Mouse (Mus musculus) hindbrain, postnatal 0 days (tissue): Measurements from ENCODE around the gene Zmym2. TPM values are rescaled to one million over a fixed set of nuclear protein-coding genes. Genes with fewer than 3 reads are reported as not detected.

Experiments
- ATAC-seq: fragments of 200-750 bp; cut with Nextera tagmentation; 2 replicates; pipeline ENCODE4 v1.8.0; 2017; ENCODE audit warnings: mild to moderate bottlenecking, moderate TSS enrichment, moderate library complexity
- DNase-seq: peaks from one replicate; pipeline ENCODE4 v3.0.0-alpha.2; 2015; ENCODE audit warnings: low spot score
- H3K27ac ChIP-seq: fragments of 300-500 bp; sonication (generic); 2 replicates; pipeline ENCODE4 v1.5.1; 2014; ENCODE audit warnings: mild to moderate bottlenecking
- H3K27me3 ChIP-seq: fragments of 300-500 bp; sonication (generic); 2 replicates; pipeline ENCODE4 v1.6.1; 2014; ENCODE audit warnings: low read length, mixed read lengths; ENCODE audit not compliant: insufficient read depth
- H3K36me3 ChIP-seq: fragments of 300-500 bp; sonication (generic); 2 replicates; pipeline ENCODE4 v1.6.1; 2014; ENCODE audit warnings: low read length, mixed read lengths; ENCODE audit not compliant: insufficient read depth
- H3K4me1 ChIP-seq: fragments of 300-500 bp; sonication (generic); 2 replicates; pipeline ENCODE4 v1.6.1; 2014; ENCODE audit warnings: antibody characterized with exemption, low read length, mixed read lengths; ENCODE audit not compliant: insufficient read depth
- H3K4me2 ChIP-seq: fragments of 300-500 bp; sonication (generic); 2 replicates; pipeline ENCODE4 v1.6.1; 2014; ENCODE audit warnings: low read depth, mild to moderate bottlenecking, low read length, moderate library complexity, mixed read lengths
- H3K4me3 ChIP-seq: fragments of 300-500 bp; sonication (generic); 2 replicates; pipeline ENCODE4 v1.5.1; 2014; ENCODE audit warnings: low read length
- H3K9ac ChIP-seq: fragments of 300-500 bp; sonication (generic); replicated peaks from 2 replicates; pipeline ENCODE4 v1.6.1; 2014; ENCODE audit warnings: mild to moderate bottlenecking, low read length, moderate library complexity, mixed read lengths
- H3K9me3 ChIP-seq: fragments of 300-500 bp; sonication (generic); 2 replicates; pipeline ENCODE4 v1.6.1; 2016; ENCODE audit warnings: low read length, mixed read lengths
- CTCF ChIP-seq: IDR thresholded peaks from 2 replicates; pipeline ENCODE4 v1.5.1; 2016; ENCODE audit warnings: antibody characterized with exemption, control low read depth, low read depth
- WGBS: fragments of 180-500 bp; shearing (Covaris S2); extraction: QIAGEN DNeasy Blood & Tissue Kit; methylation state at CpG from one replicate; pipeline ENCODE4 v1.1.7; 2014; 5-methylcytosine and 5-hydroxymethylcytosine counted together
- polyA plus RNA-seq: library from polyadenylated mRNA; unstranded; fragments of >200 nt; fragmentation: Nextera tagmentation; extraction: Ambion mirVana; gene quantifications from 2 replicates; pipeline ENCODE4 v1.2.1, GENCODE M21; 2015
- total RNA-seq: library from RNA; depleted of rRNA; stranded (reverse); fragments of >200 nt; gene quantifications from 2 replicates; pipeline ENCODE4 v1.2.3, GENCODE M21; 2014

The Zmym2 gene
- total and polyA plus RNA-seq, 2 experiments from 2014 or later = 28.5 to 37.1 TPM

DNA sequence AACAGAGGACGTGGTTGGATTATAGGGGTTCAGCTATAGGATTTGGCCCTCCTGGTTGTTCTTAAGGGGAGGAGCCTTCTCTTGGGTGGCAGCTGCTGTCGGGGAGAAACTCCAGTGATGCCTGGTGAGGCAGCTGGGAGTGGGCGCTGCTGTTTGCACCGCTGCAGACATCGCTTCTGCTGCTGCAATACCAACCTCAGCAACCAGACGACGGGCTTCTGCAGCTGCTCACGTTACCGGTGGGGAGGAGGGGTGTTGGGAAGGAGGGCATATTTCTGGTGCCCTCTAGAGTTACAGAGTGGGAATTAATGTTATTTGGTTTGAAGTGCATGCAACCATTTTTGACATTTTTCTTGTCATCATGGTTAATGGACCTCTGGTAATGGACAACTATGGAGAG, 1.4 kb downstream of the Zmym2 start:
- DNase-seq (peak; percentile 89), ATAC-seq (peak; percentile 16; the same call in 1 of the 2 replicates)
- TF ChIP-seq CTCF = peak; percentile 90
- no peaks in the 10 kb centered on the region for H3K27me3 ChIP-seq
- peak overlapping the region; percentile 99 for H3K27ac ChIP-seq
- peak overlapping the region; percentile 87 for H3K9ac ChIP-seq
- peaks cover 8% of the 10 kb centered on the region for H3K4me1 ChIP-seq
- peaks cover 4% of the 10 kb centered on the region; the same call in 1 of the 2 replicates for H3K36me3 ChIP-seq
- peak overlapping the region; percentile 69 for H3K4me3 ChIP-seq
- no peaks in the 10 kb centered on the region for H3K9me3 ChIP-seq
- WGBS = 0% methylated on average over 9 of the region's 9 CpGs
- H3K4me2 ChIP-seq = peak overlapping the region; percentile 64

DNA sequence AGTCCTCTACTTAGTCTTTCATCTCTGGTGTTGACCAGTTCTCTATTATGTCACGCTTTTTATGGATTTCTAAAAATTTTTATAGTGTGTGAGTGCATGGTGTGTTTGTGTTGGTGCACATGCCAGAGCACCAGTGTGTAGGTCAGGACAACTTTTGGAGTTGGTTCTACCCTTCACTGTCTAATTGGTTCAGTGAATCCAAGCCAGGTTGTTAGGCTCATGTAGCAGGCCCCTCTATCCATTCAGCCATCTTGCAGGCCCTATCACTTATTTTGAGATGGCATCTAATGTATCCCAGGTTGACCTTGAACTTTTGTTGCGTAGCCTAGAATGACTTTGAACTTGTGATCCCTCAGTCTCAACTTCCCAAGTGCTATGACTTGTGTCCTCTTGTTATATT, 2.0 kb downstream of the Zmym2 start:
- H3K9ac ChIP-seq = no peak overlapping the region

DNA sequence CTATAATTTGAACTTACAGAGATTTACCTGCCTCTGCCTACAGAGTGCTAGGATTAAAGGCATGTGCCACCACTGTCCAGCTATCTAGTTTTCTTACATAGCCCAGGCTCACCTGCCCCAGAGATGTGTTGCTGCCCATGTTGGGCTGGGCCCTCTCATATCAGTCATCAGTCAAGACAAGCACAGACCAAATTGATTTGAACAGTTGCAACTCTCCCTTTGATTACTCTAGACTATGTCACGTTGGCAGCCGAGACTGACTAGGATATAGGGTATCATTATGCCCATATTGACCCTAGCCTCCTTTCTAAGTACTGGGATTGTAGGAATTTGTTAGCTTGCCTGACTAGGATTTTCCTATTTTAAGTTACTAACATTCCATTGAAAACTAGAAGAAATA, 8.0 kb downstream of the Zmym2 start:
- no peak for TF ChIP-seq CTCF
- 86% methylated on average over 2 of the region's 2 CpGs for WGBS
- no peaks in the 10 kb centered on the region for H3K9me3 ChIP-seq

More for the DNA sequence above, 2.0 kb downstream of the Zmym2 start:
- Histone ChIP-seq H3K36me3 (peaks cover 4% of the 10 kb centered on the region; the same call in 1 of the 2 replicates), H3K4me2 (peak overlapping the region; percentile 64), H3K27ac (no peak overlapping the region), H3K4me3 (peak overlapping the region; percentile 69), H3K4me1 (peaks cover 8% of the 10 kb centered on the region), H3K9me3 (no peaks in the 10 kb centered on the region), H3K27me3 (no peaks in the 10 kb centered on the region)
- no peak for DNase-seq
- no peak for ATAC-seq
- WGBS = 72% methylated on average over 2 of the region's 2 CpGs
- TF ChIP-seq CTCF = no peak

DNA sequence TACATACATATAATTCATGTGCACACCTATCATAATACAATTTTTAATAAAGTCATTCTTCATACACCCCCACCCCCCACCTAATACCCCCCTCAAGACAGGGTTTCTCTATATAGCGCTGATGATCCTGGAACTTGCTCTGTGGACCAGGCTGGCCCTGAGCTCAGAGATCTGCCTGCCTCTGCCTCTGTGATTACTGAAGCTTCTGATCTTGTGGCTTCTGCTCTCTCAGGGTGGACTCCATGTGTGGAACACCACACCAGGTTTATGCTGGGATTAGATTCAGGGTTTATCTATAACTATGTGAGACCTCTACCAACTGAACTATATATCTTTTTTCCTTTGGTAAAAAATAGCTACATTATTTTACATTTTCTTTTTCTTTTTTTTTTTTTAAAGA, 10.1 kb downstream of the Zmym2 start:
- Histone ChIP-seq H3K4me2 (no peak overlapping the region), H3K27ac (no peak overlapping the region), H3K4me1 (no peaks in the 10 kb centered on the region), H3K9me3 (no peaks in the 10 kb centered on the region), H3K9ac (no peak overlapping the region), H3K27me3 (no peaks in the 10 kb centered on the region), H3K4me3 (no peak overlapping the region), H3K36me3 (no peaks in the 10 kb centered on the region)
- TF ChIP-seq CTCF = no peak
- 100% methylated on average over 1 of the region's 1 CpGs for WGBS
- no peak for DNase-seq
- no peak for ATAC-seq

More for the DNA sequence above, 8.0 kb downstream of the Zmym2 start:
- Histone ChIP-seq H3K27me3 (no peaks in the 10 kb centered on the region), H3K4me2 (no peak overlapping the region), H3K36me3 (peaks cover 4% of the 10 kb centered on the region; the same call in 1 of the 2 replicates), H3K4me3 (no peak overlapping the region), H3K9ac (no peak overlapping the region), H3K27ac (no peak overlapping the region), H3K4me1 (no peaks in the 10 kb centered on the region)
- DNase-seq (no peak), ATAC-seq (no peak)

DNA sequence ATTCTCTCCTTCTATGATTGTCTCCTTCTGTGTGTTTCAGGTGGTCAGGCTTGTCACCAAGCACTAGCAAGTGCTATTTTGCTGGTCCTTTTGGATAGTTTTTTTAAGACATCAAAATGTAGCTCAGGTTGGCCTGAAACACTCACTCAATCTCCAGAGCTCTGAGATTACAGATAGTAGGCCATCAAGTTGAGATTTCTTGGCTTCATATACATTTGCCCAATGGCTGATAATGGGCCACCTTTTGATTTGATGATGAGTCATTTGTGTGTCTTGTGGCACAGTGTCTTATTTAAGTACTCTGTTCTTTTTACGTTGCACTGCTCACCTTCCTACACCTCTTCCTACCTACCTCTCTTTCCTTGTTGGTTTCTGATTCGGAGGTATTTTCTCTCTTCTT, 11.0 kb downstream of the Zmym2 start:
- H3K9ac ChIP-seq = no peak overlapping the region
- no peak for TF ChIP-seq CTCF
- DNase-seq (no peak), ATAC-seq (no peak)
- H3K36me3 ChIP-seq = no peaks in the 10 kb centered on the region
- H3K4me1 ChIP-seq = no peaks in the 10 kb centered on the region
- WGBS = 94% methylated on average over 2 of the region's 2 CpGs
- no peak overlapping the region for H3K4me2 ChIP-seq
- H3K9me3 ChIP-seq = no peaks in the 10 kb centered on the region
- no peaks in the 10 kb centered on the region for H3K27me3 ChIP-seq
- no peak overlapping the region for H3K27ac ChIP-seq
- no peak overlapping the region for H3K4me3 ChIP-seq

DNA sequence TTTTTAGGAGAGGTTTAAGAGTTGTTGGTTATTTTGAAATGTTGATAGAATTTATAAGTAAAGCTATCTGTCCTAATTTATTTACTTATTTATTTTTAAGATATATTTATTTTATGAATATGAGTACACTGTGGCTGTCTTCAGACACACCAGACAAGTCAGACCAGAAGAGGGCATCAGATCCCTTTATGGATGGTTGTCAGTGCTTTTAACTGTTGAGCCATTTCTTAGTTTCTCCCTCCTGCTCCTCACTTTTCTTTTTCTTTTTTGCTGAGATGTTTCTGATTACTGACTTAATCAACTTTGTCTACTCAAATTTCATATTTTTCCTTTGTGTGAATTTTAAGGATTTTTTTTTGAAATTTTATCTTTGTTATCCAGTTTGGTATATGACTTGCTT, 13.2 kb downstream of the Zmym2 start:
- Histone ChIP-seq H3K36me3 (no peaks in the 10 kb centered on the region), H3K9me3 (no peaks in the 10 kb centered on the region), H3K9ac (no peak overlapping the region), H3K4me1 (no peaks in the 10 kb centered on the region), H3K4me3 (no peak overlapping the region), H3K27me3 (no peaks in the 10 kb centered on the region), H3K4me2 (no peak overlapping the region), H3K27ac (no peak overlapping the region)
- DNase-seq (no peak), ATAC-seq (no peak)
- TF ChIP-seq CTCF = no peak

DNA sequence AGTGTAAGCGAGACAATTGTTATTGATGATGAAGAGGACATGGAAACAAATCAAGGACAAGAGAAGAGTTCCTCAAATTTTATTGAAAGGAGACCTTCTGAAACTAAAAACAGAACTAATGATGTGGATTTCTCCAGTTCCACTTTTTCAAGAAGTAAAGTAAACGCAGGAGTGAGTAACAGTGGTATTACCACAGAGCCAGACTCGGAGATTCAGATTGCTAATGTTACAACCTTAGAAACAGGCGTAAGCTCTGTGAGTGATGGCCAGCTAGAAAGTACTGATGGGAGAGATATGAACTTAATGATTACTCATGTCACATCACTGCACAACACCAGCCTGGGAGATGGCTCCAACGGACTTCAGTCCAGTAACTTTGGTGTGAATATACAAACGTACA, 16.6 kb downstream of the Zmym2 start:
- H3K4me2 ChIP-seq = no peak overlapping the region
- no peaks in the 10 kb centered on the region for H3K27me3 ChIP-seq
- no peak overlapping the region for H3K9ac ChIP-seq
- H3K4me1 ChIP-seq = no peaks in the 10 kb centered on the region
- no peaks in the 10 kb centered on the region; the same call in 1 of the 2 replicates for H3K36me3 ChIP-seq
- no peak for TF ChIP-seq CTCF
- no peak overlapping the region for H3K27ac ChIP-seq
- H3K4me3 ChIP-seq = no peak overlapping the region
- no peaks in the 10 kb centered on the region for H3K9me3 ChIP-seq
- DNase-seq (no peak), ATAC-seq (no peak)
- WGBS = 95% methylated on average over 6 of the region's 6 CpGs
